Mouse (Mus musculus) neutrophil, adult 5-6 weeks (primary cell): ENCODE measurements around the gene Slc1a5. TPM values are rescaled to one million over a fixed set of nuclear protein-coding genes. Genes with fewer than 3 reads are reported as not detected.

ENCODE experiments used
- ATAC-seq: fragments of 151-379, 151-347 bp; 2 replicates; pipeline ENCODE4 v1.8.0; 2017; ENCODE audit warnings: mild to moderate bottlenecking, moderate TSS enrichment; ENCODE audit not compliant: insufficient number of reproducible peaks, poor library complexity, low FRiP score, severe bottlenecking; ENCODE audit errors: extremely low read depth
- total RNA-seq: library from RNA; stranded (forward); fragments of 200-1000 nt; gene quantifications from 2 replicates; pipeline ENCODE4 v1.2.3, GENCODE M21; 2017

The Slc1a5 gene
- total RNA-seq, 1 experiment from 2014 or later: 128 TPM

GRCm38 (mm10) chr7:16815351-16815941 is 34.3 kb downstream of the Slc1a5 start, which contains the start of gene Strn4:
TSS of gene Strn4 (plus strand) at chr7:16815889.
- ATAC-seq: no peak

DNA sequence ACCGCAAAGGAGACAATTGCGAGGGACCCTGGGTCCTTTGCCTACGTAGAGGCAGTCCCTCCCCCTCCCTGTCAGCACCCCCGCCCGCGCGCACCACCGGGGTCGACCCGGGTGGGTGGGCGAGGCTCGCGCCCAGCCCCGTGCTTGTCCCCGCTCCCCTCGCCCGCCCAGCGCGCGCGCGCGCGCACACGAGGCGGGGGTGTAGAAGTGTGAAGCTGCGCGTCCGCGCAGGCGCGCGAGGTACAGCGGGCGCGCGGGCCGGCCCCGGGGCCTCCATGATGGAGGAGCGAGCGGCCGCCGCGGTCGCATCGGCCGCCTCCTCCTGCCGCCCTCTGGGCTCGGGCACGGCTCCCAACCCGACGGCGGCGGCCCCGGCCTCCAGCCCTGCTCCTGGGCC is 34.9 kb downstream of the Slc1a5 start:
- no peak for ATAC-seq

DNA sequence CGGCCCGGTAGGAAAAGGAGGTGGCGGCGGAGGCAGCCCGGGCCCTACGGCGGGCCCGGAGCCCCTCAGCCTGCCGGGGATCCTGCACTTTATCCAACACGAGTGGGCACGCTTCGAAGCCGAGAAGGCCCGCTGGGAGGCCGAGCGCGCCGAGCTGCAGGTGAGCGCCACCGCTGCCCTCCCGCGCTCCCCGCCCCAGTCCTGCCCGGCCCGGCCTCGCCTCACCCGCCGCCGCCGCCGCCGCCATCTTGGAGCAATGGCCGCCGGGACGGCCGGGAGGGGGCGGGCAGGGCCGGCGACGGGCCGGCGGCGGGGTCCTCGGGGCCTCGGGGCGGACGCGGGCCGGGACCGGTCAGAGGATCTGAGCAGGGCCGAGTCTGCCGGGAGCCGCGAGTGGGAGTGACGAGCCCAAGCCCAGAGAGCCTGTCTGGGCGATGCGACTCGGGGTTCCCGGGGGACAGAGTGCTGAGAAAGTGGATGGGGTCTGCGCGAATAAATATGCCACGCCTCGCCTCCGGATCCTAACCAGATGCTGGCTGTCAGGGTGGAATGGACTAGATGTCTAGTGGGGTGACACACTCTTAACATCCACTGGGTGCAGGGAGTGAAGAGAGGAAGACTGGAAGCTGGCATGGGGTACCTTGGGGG is 35.5 kb downstream of the Slc1a5 start, which contains the start of gene Fkrp:
Gene Fkrp, minus strand, starts transcription at position 258 of the 648 bp plus-strand sequence.
- no peak for ATAC-seq

DNA sequence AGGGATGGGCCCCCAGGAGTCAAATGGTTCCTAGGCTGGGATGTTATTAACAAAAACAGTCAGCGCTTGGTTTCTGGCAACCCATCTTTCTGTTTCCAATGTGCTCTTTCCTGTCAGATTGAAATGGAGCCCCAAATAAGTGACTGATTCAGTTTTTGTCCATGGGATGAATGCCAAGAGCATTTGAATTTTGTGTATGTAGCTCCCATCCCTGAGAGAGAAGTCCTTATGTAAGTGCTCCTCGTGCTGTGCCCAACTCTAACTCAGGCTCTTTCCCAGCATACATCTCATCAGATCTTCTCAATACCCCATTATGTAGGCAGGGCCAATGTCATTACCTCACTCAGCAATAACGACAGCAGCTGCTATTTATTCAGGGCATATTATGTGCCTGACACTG is 36.6 kb downstream of the Slc1a5 start:
- ATAC-seq: no peak

DNA sequence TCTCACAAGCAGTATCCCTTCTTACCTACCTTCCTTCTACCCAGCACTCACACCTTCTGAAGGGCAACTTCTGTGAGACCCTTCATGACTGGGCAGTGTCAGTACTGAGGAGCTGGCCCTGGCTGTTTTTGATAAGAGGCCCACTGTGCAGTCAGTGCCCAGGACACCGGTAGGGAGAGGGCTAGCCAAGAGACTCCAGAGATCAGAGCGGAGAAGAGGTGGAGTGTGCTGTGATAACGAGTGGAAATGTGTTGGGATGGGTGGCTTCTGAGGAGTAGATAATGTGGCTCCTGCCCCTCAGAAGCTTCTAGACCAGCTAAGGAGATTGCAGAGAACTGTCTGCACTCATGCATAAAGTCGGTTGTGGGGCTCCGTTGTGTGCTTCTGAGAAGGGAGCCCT is 38.7 kb downstream of the Slc1a5 start:
- no peak for ATAC-seq

DNA sequence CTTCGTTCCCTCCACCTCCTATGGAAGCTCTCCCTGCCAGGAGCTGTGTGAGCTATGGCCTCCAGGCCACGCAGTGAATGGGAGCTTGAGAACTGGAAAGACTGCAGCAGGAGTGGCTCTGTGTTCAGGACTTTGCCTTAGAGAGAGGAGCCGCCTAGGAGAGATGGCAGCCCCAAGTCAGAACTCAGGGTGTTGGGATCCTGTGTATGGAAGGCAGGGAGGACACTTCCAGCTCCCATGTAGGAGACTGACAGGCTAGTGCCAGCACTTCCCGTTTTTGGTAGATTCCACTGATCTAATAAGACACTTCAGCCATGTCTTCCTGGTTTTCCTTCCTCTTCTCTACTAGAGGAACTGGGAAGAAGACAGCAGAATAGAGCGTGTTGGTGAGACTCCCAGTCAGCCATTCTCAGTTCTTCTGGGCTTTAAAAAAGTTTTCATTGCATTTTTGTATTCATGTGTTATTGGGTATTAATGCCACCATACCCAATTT is 39.2 kb downstream of the Slc1a5 start:
- no peak for ATAC-seq

DNA sequence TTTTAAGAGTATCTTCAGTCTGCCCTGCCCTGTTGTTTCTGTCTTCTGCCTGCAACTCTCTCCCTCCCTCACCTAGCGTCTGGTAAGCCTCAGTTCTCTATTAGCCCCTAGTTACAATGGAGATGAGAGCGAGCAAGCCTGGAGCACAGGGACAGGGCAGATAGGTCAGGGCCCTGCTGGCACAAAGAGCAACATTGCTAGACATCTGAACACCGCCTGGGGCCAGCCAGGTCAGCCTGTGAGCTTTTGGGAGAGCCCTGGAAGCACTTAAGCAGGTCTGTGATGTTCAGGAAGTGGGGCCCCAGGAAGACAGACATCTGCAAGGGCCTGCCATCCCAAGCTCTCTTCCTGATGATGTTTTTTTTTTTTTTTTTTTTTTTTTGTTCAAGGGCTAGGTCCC is 40.0 kb downstream of the Slc1a5 start:
- ATAC-seq: no peak

DNA sequence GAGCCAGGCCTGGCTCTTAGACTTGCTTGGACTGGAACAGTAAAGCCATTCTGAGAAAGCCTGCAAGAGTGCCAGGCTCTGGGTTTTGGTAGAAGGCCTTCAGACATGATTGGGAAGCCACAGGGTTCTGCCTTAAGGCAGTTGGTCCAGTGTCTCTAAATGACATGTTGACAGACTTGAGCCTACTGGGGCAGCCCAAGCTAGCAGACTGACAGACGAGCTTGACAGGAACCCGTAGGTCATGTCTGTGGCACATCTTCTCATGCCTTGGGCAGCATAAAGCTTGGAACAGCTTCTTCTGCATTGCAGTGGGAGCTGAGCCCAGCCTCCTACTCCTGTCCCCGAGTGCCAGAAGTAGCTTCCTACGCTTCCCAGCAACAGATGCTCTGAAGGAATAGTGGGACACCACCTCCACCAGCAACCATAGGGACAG is 40.5 kb downstream of the Slc1a5 start:
- no peak for ATAC-seq

DNA sequence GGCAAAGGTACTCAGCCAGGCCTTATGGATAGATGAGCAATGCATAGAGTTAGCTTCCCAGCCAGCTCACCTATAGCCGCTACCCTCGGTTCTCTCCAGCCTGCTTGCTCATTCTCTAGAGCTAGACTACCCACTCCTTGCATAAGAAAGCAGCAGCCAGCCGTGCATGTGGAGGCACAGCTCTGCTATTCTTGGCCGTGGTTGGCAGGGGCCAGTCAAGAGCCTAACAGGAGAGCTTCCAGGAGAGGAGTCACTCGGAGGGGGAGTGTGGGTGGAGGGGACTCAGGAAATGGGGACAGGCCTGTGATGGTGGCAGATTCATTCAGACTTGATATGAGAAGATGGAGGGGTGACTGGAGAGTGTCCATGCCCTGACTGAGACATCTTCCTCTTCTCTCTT is 42.6 kb downstream of the Slc1a5 start:
- no peak for ATAC-seq

DNA sequence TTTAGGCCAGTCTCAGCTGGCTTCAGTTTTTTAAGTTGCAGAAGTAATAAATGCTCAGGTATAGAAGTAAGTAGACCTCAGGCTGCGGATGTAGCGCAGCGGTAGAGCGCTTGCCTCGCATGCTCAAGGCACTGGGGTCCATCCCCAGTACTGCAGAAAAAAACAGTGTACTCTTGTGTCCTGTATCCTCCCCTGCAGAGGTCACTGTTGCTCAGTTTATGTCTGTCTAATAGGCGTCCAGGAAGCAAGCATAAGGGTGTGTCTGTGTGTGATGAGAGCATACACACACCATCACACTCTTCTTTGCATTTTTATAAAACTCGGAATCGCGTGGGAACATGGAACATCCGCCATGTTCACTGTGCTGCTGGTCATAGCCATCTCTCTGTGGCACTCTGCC is 44.6 kb downstream of the Slc1a5 start:
- ATAC-seq: peak; percentile 80

GRCm38 (mm10) chr7:16826571-16826970 is 45.4 kb downstream of the Slc1a5 start:
- no peak for ATAC-seq

- ATAC-seq: peak; percentile 31
Measured at GRCm38 (mm10) chr7:16827274-16827673, 46.1 kb downstream of the Slc1a5 start.

DNA sequence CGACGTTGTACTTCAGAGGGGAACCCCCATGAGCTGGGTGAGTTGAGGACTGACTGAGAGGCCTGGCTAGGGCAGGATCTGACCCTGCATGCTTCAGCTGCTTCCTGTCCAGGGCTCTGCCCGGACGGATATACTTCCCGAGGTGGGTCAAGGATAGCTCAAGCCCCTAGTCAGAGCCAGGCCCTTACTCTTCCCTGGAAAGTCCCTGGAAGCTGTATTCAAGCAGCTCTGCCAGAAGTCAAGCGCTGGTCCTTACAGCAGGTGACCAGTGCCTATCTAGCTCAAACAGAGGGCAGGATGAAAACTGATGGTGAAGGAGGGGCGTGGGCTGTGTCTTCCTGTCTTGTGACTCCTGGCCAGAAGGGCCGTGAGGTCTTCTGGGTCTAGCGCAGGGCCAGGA is 49.3 kb downstream of the Slc1a5 start:
- no peak for ATAC-seq

GRCm38 (mm10) chr7:16837916-16838803 is 57.0 kb downstream of the Slc1a5 start:
- ATAC-seq: no peak

DNA sequence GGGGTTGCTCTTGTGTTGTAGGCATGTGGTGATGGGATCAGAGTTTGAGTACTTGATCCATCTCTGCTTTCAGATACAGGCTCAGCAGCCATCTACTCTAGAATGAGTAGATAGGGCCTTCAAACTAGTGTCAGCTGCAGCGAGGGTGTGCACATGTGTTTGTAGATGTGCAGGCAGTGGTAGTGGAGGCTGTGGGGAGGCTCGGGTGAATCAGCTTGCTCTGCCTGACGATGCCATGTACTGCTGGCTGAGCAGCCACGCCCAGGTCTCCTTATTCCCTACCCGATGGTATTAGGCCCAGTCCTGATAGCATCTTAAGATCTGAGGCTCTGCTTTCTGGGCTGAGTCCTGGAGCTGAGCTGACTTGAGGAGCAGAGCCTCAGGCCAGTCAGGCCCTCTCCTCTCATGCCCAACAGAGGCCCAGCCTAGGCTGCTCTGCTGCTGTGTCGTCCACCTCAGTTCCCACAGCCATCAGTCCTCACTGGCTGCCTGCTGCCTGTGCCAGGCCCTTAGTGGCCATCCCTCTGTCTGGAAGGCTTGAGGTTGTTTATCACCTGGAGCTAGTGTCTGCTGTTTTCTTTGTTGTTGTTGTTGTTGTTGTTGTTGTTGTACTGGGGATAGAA is 57.8 kb downstream of the Slc1a5 start:
- no peak for ATAC-seq

DNA sequence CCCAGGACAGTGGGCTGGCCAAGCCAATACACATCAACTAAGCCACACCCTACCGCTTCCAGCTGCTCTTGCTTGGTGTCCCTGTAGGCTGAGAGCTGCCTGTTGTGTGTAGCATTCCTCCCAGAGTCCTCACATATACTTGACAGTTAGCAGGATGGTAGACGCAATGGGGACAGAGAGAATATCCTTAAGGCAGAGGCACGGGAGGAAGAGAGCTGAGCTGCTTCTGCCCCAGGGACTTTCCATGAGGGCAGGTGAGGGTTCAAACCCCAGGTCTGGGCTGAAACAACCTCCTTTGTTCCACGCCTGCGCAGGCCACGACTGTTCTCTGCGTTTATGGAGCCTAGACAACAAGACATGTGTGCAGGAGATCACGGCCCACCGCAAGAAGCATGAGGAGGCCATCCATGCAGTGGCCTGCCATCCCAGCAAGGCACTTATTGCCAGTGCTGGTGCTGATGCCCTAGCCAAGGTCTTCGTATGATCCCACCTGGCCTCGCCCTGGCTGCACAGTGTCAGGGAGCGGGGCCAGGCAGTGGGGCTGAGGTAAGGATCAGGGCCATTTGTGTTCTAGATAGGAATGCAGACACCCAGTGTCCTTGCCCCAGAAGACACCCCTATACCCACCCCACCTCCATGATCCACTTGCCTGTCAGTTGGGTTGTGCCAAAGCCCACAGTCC is 58.4 kb downstream of the Slc1a5 start:
- no peak for ATAC-seq

GRCm38 (mm10) chr7:16840109-16840491 is 59.0 kb downstream of the Slc1a5 start:
- no peak for ATAC-seq

DNA sequence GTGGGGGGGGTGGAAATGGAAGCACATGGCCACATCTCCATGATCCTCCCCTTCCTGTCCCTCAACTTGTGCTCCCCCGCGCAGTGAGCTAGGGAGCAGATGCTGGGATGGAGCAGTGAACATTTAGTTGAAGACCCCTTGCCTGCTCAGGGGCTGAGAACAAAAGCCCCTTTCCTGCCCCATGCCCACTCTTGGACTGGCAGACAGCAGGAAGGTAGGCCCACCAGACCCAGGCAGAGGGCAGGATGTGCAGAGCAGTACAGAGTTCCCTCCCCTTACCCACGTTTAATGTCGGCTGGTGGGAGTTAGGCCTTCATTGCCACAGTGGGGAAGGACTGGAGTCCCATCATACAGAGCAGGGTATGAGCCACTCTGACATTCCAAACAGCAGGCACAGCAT is 59.9 kb downstream of the Slc1a5 start:
- no peak for ATAC-seq
